Mouse (Mus musculus) G1E (cell line): ENCODE data around the gene Mtmr12.

Source experiments
- CTCF ChIP-seq: IDR thresholded peaks from 2 replicates; pipeline ENCODE4 v1.5.1; 2012; ENCODE audit warnings: low read depth, low read length, inconsistent platforms, mixed read lengths
- GATA1 ChIP-seq: IDR thresholded peaks from 2 replicates; pipeline ENCODE4 v1.6.1; 2012; ENCODE audit warnings: borderline replicate concordance, low read length, inconsistent platforms, mixed read lengths
- POLR2AphosphoS5 ChIP-seq: IDR thresholded peaks from 2 replicates; pipeline ENCODE4 v1.6.1; 2012; ENCODE audit warnings: low read depth, low read length, inconsistent platforms; ENCODE audit not compliant: insufficient replicate concordance
- TAL1 ChIP-seq: conservative IDR thresholded peaks from 2 replicates; pipeline ENCODE4 v1.6.1; 2012; ENCODE audit warnings: low read depth, low read length, inconsistent platforms, mixed read lengths

GRCm38 (mm10) chr15:12298231-12298737 lies 93.5 kb downstream of the Mtmr12 start:
- TF ChIP-seq CTCF, result no peak
- TF ChIP-seq POLR2AphosphoS5, result no peak
- TF ChIP-seq GATA1, result no peak
- no peak for TF ChIP-seq TAL1
